Mouse (Mus musculus) small intestine, adult 2 months (tissue): ENCODE measurements around the gene Cd3g. TPM values are rescaled to one million over a fixed set of nuclear protein-coding genes. Genes with fewer than 3 reads are reported as not detected.

Experiments
- H3K27ac ChIP-seq: fragments of 200-500 bp; 2 replicates; pipeline ENCODE4 v1.5.1; 2012; ENCODE audit warnings: low read depth, low read length, control low read depth, inconsistent platforms; ENCODE audit not compliant: insufficient read depth
- H3K27me3 ChIP-seq: fragments of 200-500 bp; 2 replicates; pipeline ENCODE4 v1.6.1; 2012; ENCODE audit warnings: mild to moderate bottlenecking, moderate library complexity, low read length, inconsistent platforms; ENCODE audit not compliant: control insufficient read depth, insufficient read depth
- H3K36me3 ChIP-seq: fragments of 200-500 bp; 2 replicates; pipeline ENCODE4 v1.6.1; 2012; ENCODE audit warnings: mild to moderate bottlenecking, low read length, control low read depth, inconsistent platforms; ENCODE audit not compliant: control insufficient read depth, insufficient read depth
- H3K4me1 ChIP-seq: fragments of 200-500 bp; 2 replicates; pipeline ENCODE4 v1.6.1; 2012; ENCODE audit warnings: low read length, inconsistent platforms, mixed read lengths; ENCODE audit not compliant: control insufficient read depth, insufficient read depth, insufficient read length
- H3K4me3 ChIP-seq: fragments of 200-500 bp; 2 replicates; pipeline ENCODE4 v1.5.1; 2012; ENCODE audit warnings: low read depth, mild to moderate bottlenecking, control low read depth, inconsistent platforms, low read length, moderate library complexity
- CTCF ChIP-seq: fragments of 200-500 bp; IDR thresholded peaks from 2 replicates; pipeline ENCODE4 v1.5.1; 2012; ENCODE audit warnings: low read depth, mild to moderate bottlenecking, control low read depth, inconsistent platforms, low read length, moderate library complexity, mixed read lengths; ENCODE audit not compliant: insufficient replicate concordance, insufficient read length; ENCODE audit errors: extremely low read depth
- POLR2A ChIP-seq: fragments of 200-500 bp; IDR thresholded peaks from 2 replicates; pipeline ENCODE4 v1.6.1; 2012; ENCODE audit warnings: low read depth, mild to moderate bottlenecking, control low read depth, inconsistent platforms, low read length, moderate library complexity
- WGBS: fragments of 180-500 bp; shearing (Covaris S2); methylation state at CpG from one replicate; pipeline ENCODE4 v1.1.7; 2018; 5-methylcytosine and 5-hydroxymethylcytosine counted together
- polyA plus RNA-seq: library from polyadenylated mRNA; depleted of rRNA; stranded (reverse); fragments of >200 nt; gene quantifications from 2 replicates; pipeline ENCODE4 v1.2.3, GENCODE M21; 2012

Gene Cd3g
- polyA plus RNA-seq, 1 experiment, result 4.0 TPM

GRCm38 (mm10) chr9:45014879-45015278 is 34.6 kb upstream of the Cd3g start:
- Histone ChIP-seq H3K27me3 (no peaks in the 10 kb centered on the region; the same call in 1 of the 2 replicates), H3K27ac (no peak overlapping the region), H3K4me3 (no peak overlapping the region), H3K4me1 (peaks cover 2% of the 10 kb centered on the region; the same call in 1 of the 2 replicates), H3K36me3 (no peaks in the 10 kb centered on the region)
- 50% methylated on average over 2 of the region's 2 CpGs for WGBS
- TF ChIP-seq POLR2A (no peak), CTCF (no peak)

GRCm38 (mm10) chr9:45011291-45011690 is 31.1 kb upstream of the Cd3g start:
- no peak for TF ChIP-seq CTCF
- no peak for TF ChIP-seq POLR2A
- no peaks in the 10 kb centered on the region for H3K36me3 ChIP-seq
- H3K27me3 ChIP-seq, result peaks cover 3% of the 10 kb centered on the region; the same call in 1 of the 2 replicates
- 39% methylated on average over 6 of the region's 6 CpGs for WGBS
- H3K4me1 ChIP-seq, result no peaks in the 10 kb centered on the region
- H3K4me3 ChIP-seq, result no peak overlapping the region
- no peak overlapping the region for H3K27ac ChIP-seq

GRCm38 (mm10) chr9:45010461-45010860 is 30.2 kb upstream of the Cd3g start:
- WGBS, result 55% methylated on average over 4 of the region's 4 CpGs
- no peak overlapping the region for H3K27ac ChIP-seq
- H3K4me1 ChIP-seq, result no peaks in the 10 kb centered on the region
- TF ChIP-seq CTCF (no peak), POLR2A (no peak)
- no peaks in the 10 kb centered on the region for H3K36me3 ChIP-seq
- H3K4me3 ChIP-seq, result no peak overlapping the region
- peaks cover 3% of the 10 kb centered on the region; the same call in 1 of the 2 replicates for H3K27me3 ChIP-seq

- H3K27ac ChIP-seq, result peak within 1 kb of the TSS; percentile 30
- no peak for TF ChIP-seq POLR2A
- TF ChIP-seq CTCF, result no peak
- H3K36me3 ChIP-seq, result no peaks in the 10 kb centered on the region
- WGBS, result 83% methylated on average over 19 of the region's 19 CpGs
- H3K27me3 ChIP-seq, result peaks cover 3% of the 10 kb centered on the region; the same call in 1 of the 2 replicates
- peak within 1 kb of the TSS; percentile 52 for H3K4me3 ChIP-seq
- no peaks in the 10 kb centered on the region for H3K4me1 ChIP-seq
Observed at GRCm38 (mm10) chr9:45009180-45010078, 29.2 kb upstream of the Cd3g start, which contains the start of gene Cd3e. TSS of gene Cd3e (minus strand) at chr9:45009627.

- Histone ChIP-seq H3K4me3 (peak overlapping the region; percentile 32), H3K4me1 (no peaks in the 10 kb centered on the region), H3K36me3 (no peaks in the 10 kb centered on the region), H3K27ac (0 out of 2 replicates have a peak overlapping the region, but pooled peaks have one; percentile 30), H3K27me3 (peaks cover 3% of the 10 kb centered on the region; the same call in 1 of the 2 replicates)
- TF ChIP-seq POLR2A (no peak), CTCF (no peak)
- 72% methylated on average over 4 of the region's 4 CpGs for WGBS
Observed at GRCm38 (mm10) chr9:45008342-45008741, 28.1 kb upstream of the Cd3g start.

GRCm38 (mm10) chr9:45007404-45007803 is 27.2 kb upstream of the Cd3g start:
- H3K36me3 ChIP-seq, result no peaks in the 10 kb centered on the region
- TF ChIP-seq POLR2A, result no peak
- no peak for TF ChIP-seq CTCF
- 62% methylated on average over 12 of the region's 12 CpGs for WGBS
- H3K27me3 ChIP-seq, result peaks cover 3% of the 10 kb centered on the region; the same call in 1 of the 2 replicates
- no peak overlapping the region for H3K27ac ChIP-seq
- H3K4me3 ChIP-seq, result peak overlapping the region; percentile 2
- no peaks in the 10 kb centered on the region for H3K4me1 ChIP-seq

GRCm38 (mm10) chr9:45000249-45000648 is 20.0 kb upstream of the Cd3g start:
- H3K4me1 ChIP-seq, result no peaks in the 10 kb centered on the region
- 54% methylated on average over 3 of the region's 3 CpGs for WGBS
- TF ChIP-seq POLR2A (no peak), CTCF (no peak)

GRCm38 (mm10) chr9:44999776-45000175 is 19.5 kb upstream of the Cd3g start:
- Histone ChIP-seq H3K36me3 (no peaks in the 10 kb centered on the region), H3K4me3 (no peak overlapping the region), H3K27me3 (no peaks in the 10 kb centered on the region), H3K4me1 (no peaks in the 10 kb centered on the region), H3K27ac (no peak overlapping the region)
- 81% methylated on average over 5 of the region's 5 CpGs for WGBS
- TF ChIP-seq POLR2A (no peak), CTCF (no peak)

More at GRCm38 (mm10) chr9:45000249-45000648, 20.0 kb upstream of the Cd3g start:
- Histone ChIP-seq H3K36me3 (no peaks in the 10 kb centered on the region), H3K4me3 (no peak overlapping the region), H3K27ac (no peak overlapping the region), H3K27me3 (no peaks in the 10 kb centered on the region)
